ENCODE assay signal across 10 mouse cellular contexts in the genomic region with DNA sequence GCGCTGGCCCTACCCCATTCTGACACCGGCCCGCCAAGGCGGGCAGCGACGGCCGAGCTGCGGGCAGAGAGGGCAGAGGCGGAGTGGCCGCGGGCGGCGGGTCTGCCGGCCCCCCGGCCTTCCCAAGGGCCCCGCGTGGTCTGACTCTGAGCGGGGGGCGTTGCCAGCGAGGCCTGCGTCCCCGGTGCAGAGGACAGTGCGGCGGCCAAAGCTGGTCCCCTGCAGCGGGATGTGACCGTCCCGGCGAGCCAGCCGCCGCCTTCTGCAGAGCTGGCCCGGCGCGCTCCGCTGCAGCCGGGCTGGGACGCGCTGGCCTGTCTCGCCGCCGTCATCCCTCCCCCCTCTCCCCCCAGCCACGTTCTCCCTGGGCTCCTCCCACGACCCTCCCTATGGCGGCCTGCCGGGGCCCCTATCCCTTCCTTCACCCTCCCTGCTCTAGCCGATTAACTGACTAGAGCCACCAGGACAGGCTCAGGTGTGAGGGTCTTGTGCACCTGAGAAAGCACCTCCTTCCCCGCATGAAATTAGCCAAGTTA. TPM values are rescaled to one million over a fixed set of nuclear protein-coding genes. Genes with fewer than 3 reads are reported as not detected.
DNase-seq lines count a peak whose midpoint lies in the region; ATAC-seq lines count a peak whose summit lies in the region.
"Had no signal": no experiment of that assay in that cellular context is flagged by ENCODE, and none has a peak within 500 bp of the region (broad histone marks: within the 10 kb centered on the region; RNA-seq: fewer than 3 reads in every experiment).

Fndc4 (minus strand) TSS at position 475 of the 536 bp plus-strand sequence.

- ATAC-seq in cerebellum, adult (ENCODE audit: insufficient number of reproducible peaks, low FRiP score, low TSS enrichment), result peak; percentile 69
- ATAC-seq in forebrain, embryonic 15.5 days (replicated peaks), result peak; percentile 85
- ATAC-seq in limb, embryonic 12.5 days (ENCODE audit: insufficient number of reproducible peaks, insufficient read depth, low FRiP score, low TSS enrichment, low read depth), result peak; percentile 72

- WGBS in forebrain, embryonic 15.5 days, result under 1% methylated on average over 44 of the region's 46 CpGs
- under 1% methylated on average over 31 of the region's 46 CpGs for WGBS in limb, embryonic 12.5 days

- intact Hi-C loops in heart, postnatal 25 days (cut with DNase I), result loop anchor here (10.0 kb wide), 1 partner anchor 169 kb away; no protein-coding TSS in a partner anchor

- H3K27me3 ChIP-seq in forebrain, embryonic 15.5 days, result no peaks in the 10 kb centered on the region
- H3K27me3 ChIP-seq in limb, embryonic 12.5 days, result peaks cover 9% of the 10 kb centered on the region

- no peaks in the 10 kb centered on the region for H3K9me3 ChIP-seq in forebrain, embryonic 15.5 days
- no peaks in the 10 kb centered on the region for H3K9me3 ChIP-seq in limb, embryonic 12.5 days
- H3K9me3 ChIP-seq: G1E had no signal

- DNase-seq in heart, adult 18-20 months, result peak; percentile 22 to 40
- DNase-seq in heart, postnatal 25 days (ENCODE audit: low spot score), result no peak
- DNase-seq in induced T-regulatory cell, adult 2 months (ENCODE audit: low read depth), result peak; percentile 29
- peak; percentile 39 for DNase-seq in naive thymus-derived CD4-positive, alpha-beta T cell, adult 2 months (ENCODE audit: low read depth)
- no peak for DNase-seq in natural killer cell, adult 2 months (ENCODE audit: low spot score in 2 of 2)

- peak within 1 kb of the TSS; percentile 86 for H3K9ac ChIP-seq in forebrain, embryonic 15.5 days (replicated peaks)
- H3K9ac ChIP-seq in limb, embryonic 12.5 days (replicated peaks), result peak within 1 kb of the TSS; percentile 98

- H3K27ac ChIP-seq in forebrain, embryonic 15.5 days (replicated peaks), result peak within 1 kb of the TSS; percentile 78
- H3K27ac ChIP-seq in limb, embryonic 12.5 days, result peak within 1 kb of the TSS; percentile 76

- H3K4me3 ChIP-seq in forebrain, embryonic 15.5 days, result peak within 1 kb of the TSS; percentile 64
- H3K4me3 ChIP-seq in limb, embryonic 12.5 days (replicated peaks), result peak within 1 kb of the TSS; percentile 94

- H3K4me1 ChIP-seq in forebrain, embryonic 15.5 days, result peaks cover 26% of the 10 kb centered on the region
- peaks cover 21% of the 10 kb centered on the region for H3K4me1 ChIP-seq in limb, embryonic 12.5 days (replicated peaks)

- H3K36me3 ChIP-seq in forebrain, embryonic 15.5 days, result peaks cover 6% of the 10 kb centered on the region; the same call in 1 of the 2 replicates
- peaks cover 22% of the 10 kb centered on the region for H3K36me3 ChIP-seq in limb, embryonic 12.5 days
- H3K36me3 ChIP-seq: G1E had no signal

- peak within 1 kb of the TSS; percentile 83 for H3K4me2 ChIP-seq in forebrain, embryonic 15.5 days (replicated peaks)
- H3K4me2 ChIP-seq in limb, embryonic 12.5 days, result peak within 1 kb of the TSS; percentile 90

RNA-seq across cellular contexts. Expression of gene Fndc4, which starts in this region (rescaled TPM):
- 1 to 10 TPM; 4.2 to 4.3 TPM for total RNA-seq in heart, adult 18-20 months (2021)
- 1 to 10 TPM; 3.6 to 4.1 TPM for total RNA-seq in heart, postnatal 25 days (2021)
- 89.2 and 90.3 TPM in 2 replicates for polyA plus RNA-seq in forebrain, embryonic 15.5 days (2015; fragmentation: Nextera tagmentation; extraction: Ambion mirVana)
- polyA plus RNA-seq in limb, embryonic 12.5 days (2016; fragmentation: Nextera tagmentation; extraction: Ambion mirVana), result 86.3 and 87.3 TPM in 2 replicates
- total RNA-seq: neutrophil, adult 5-6 weeks had no signal
- polyA plus RNA-seq: G1E had no signal

Comparison
In these comparisons a context has a peak if more than half of its experiments do, and no peak if none do; other contexts are left out.
1. DNase-seq: peak in heart, adult 18-20 months (2 of 2), induced T-regulatory cell, adult 2 months (single experiment) and naive thymus-derived CD4-positive, alpha-beta T cell, adult 2 months (single experiment); none in heart, postnatal 25 days (single experiment) and natural killer cell, adult 2 months (0 of 2).
2. Peak in every context shown above with its lines, with median percentiles within 50 percentile points of each other: ATAC-seq.